Mouse (Mus musculus): ENCODE data around the gene Olfr331. TPM values are rescaled to one million over a fixed set of nuclear protein-coding genes. Genes with fewer than 3 reads are reported as not detected.

The Olfr331 gene
- total RNA-seq, 1 experiment: not detected

DNA sequence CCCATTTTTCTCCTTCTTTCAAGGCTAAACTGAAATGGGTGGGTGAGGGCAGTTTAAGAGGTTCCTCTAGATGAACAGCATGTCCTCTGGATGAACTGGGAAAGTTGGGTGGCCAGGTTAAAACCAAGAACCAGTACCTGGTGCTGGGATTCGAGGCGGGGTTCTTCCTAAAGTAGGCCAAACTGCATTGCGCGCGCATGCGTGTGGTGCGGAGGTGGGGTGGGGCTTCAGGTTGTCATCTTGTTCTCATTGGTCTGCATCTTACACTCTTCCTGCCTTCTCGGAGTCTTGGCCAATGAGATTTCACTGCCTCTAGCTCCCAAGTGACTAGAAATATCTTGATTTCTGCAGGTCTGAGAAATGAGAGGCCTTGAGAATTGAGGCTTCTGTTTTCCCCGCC is 49.6 kb downstream of the Olfr331 start, which contains the start of gene Lypd9:
Gene Lypd9, minus strand, starts transcription at position 165 of the 400 bp plus-strand sequence.
- H3K9ac ChIP-seq (ENCODE audit: insufficient read depth, low read depth, low read length, poor library complexity, severe bottlenecking): no peak within 1 kb of the TSS
- no peak for DNase-seq (ENCODE audit: low read depth, low spot score)
- H3K4me3 ChIP-seq (ENCODE audit: insufficient read depth in 1 of 2, low read depth in 1 of 2, low read length in 2 of 2, poor library complexity in 1 of 2, severe bottlenecking in 1 of 2): no peak within 1 kb of the TSS
- H3K27ac ChIP-seq (ENCODE audit: insufficient read depth, low read depth, low read length, poor library complexity, severe bottlenecking): no peak within 1 kb of the TSS
- no peaks in the 10 kb centered on the region for H3K36me3 ChIP-seq (ENCODE audit: control insufficient read depth, insufficient read depth, low read length, poor library complexity, severe bottlenecking)
- H3K9me3 ChIP-seq (ENCODE audit: control insufficient read depth, insufficient read depth, low read depth, low read length): no peaks in the 10 kb centered on the region
- in situ Hi-C loops (cut with MboI; ENCODE audit: low sequenced_read_pairs in 2 of 2, unreplicated experiment in 2 of 2): no loop called here
- TF ChIP-seq ZNF384 (IDR thresholded peaks at IDR 0.05; ENCODE audit: low read depth, low read length) (no peak), ZC3H11A (IDR thresholded peaks at IDR 0.05; ENCODE audit: borderline replicate concordance, low read depth, low read length) (no peak), MAFK (IDR thresholded peaks at IDR 0.05; ENCODE audit: insufficient read depth, low read depth, low read length) (no peak), HCFC1 (IDR thresholded peaks at IDR 0.05; ENCODE audit: borderline replicate concordance, insufficient read depth, low read length) (no peak), CHD2 (IDR thresholded peaks at IDR 0.05; ENCODE audit: low read depth, low read length) (no peak)
- H3K4me1 ChIP-seq (ENCODE audit: control insufficient read depth in 2 of 2, insufficient read depth in 2 of 2, low read length in 2 of 2, poor library complexity in 1 of 2): no peaks in the 10 kb centered on the region

Other genes starting within 250 kb of the Olfr331 start
- gene 4930438A08Rik, start 227.8 kb downstream of the Olfr331 start, total RNA-seq (2012; rRNA removed): 0.09 TPM in 1 of 2 replicates, not detected in the other
- gene Zfp692, start 195.5 kb downstream of the Olfr331 start, total RNA-seq (2012; rRNA removed): 28.0 and 43.2 TPM in 2 replicates
- gene Zfp672, start 172.2 kb downstream of the Olfr331 start, total RNA-seq (2012; rRNA removed): 9.5 and 11.7 TPM in 2 replicates
- 26.9 and 28.9 TPM in 2 replicates for gene Sh3bp5l, start 171.8 kb downstream of the Olfr331 start, total RNA-seq (2012; rRNA removed)
- gene Lypd8, start 123.5 kb downstream of the Olfr331 start, total RNA-seq (2012; rRNA removed): not detected in 2 replicates
- not detected in 2 replicates for gene 1810065E05Rik, start 81.5 kb downstream of the Olfr331 start, total RNA-seq (2012; rRNA removed)
- gene Gm12253, start 70.0 kb downstream of the Olfr331 start, total RNA-seq (2012; rRNA removed): not detected in 2 replicates
- gene Lypd9, start 49.6 kb downstream of the Olfr331 start, total RNA-seq (2012; rRNA removed): not detected in 2 replicates
- gene Olfr30, start 40.3 kb downstream of the Olfr331 start, total RNA-seq (2012; rRNA removed): not detected in 2 replicates
- not detected in 2 replicates for gene Olfr332, start 10.0 kb downstream of the Olfr331 start, total RNA-seq (2012; rRNA removed)
- gene Olfr330, start 32.3 kb upstream of the Olfr331 start, total RNA-seq (2012; rRNA removed): not detected in 2 replicates
- 0.26 and 0.27 TPM in 2 replicates for gene Olfr329-ps, start 43.9 kb upstream of the Olfr331 start, total RNA-seq (2012; rRNA removed)
- 0.18 and 0.37 TPM in 2 replicates for gene Olfr328, start 53.1 kb upstream of the Olfr331 start, total RNA-seq (2012; rRNA removed)
- gene Olfr224, start 68.0 kb upstream of the Olfr331 start, total RNA-seq (2012; rRNA removed): not detected in 2 replicates
- gene Olfr325, start 75.2 kb upstream of the Olfr331 start, total RNA-seq (2012; rRNA removed): not detected in 2 replicates
- not detected in 2 replicates for gene Olfr324, start 92.5 kb upstream of the Olfr331 start, total RNA-seq (2012; rRNA removed)
- not detected in 2 replicates for gene 2210407C18Rik, start 113.5 kb upstream of the Olfr331 start, total RNA-seq (2012; rRNA removed)
- not detected in 2 replicates for gene Olfr323, start 127.9 kb upstream of the Olfr331 start, total RNA-seq (2012; rRNA removed)
- gene Trim58, start 137.9 kb upstream of the Olfr331 start, total RNA-seq (2012; rRNA removed): not detected in 2 replicates
- gene Olfr322, start 156.2 kb upstream of the Olfr331 start, total RNA-seq (2012; rRNA removed): not detected in 2 replicates
- gene Olfr320, start 178.5 kb upstream of the Olfr331 start, total RNA-seq (2012; rRNA removed): not detected in 2 replicates
- not detected in 2 replicates for gene Olfr319, start 196.6 kb upstream of the Olfr331 start, total RNA-seq (2012; rRNA removed)
- gene Olfr318, start 221.4 kb upstream of the Olfr331 start, total RNA-seq (2012; rRNA removed): not detected in 2 replicates
- not detected in 2 replicates for gene Olfr317, start 236.6 kb upstream of the Olfr331 start, total RNA-seq (2012; rRNA removed)

All from ES-E14 (cell line).